Mouse (Mus musculus): ENCODE measurements around the gene Cd300e. TPM values are rescaled to one million over a fixed set of nuclear protein-coding genes. Genes with fewer than 3 reads are reported as not detected.

Cd300e gene
- polyA plus RNA-seq, 1 experiment from 2014 or later, result not detected

DNA sequence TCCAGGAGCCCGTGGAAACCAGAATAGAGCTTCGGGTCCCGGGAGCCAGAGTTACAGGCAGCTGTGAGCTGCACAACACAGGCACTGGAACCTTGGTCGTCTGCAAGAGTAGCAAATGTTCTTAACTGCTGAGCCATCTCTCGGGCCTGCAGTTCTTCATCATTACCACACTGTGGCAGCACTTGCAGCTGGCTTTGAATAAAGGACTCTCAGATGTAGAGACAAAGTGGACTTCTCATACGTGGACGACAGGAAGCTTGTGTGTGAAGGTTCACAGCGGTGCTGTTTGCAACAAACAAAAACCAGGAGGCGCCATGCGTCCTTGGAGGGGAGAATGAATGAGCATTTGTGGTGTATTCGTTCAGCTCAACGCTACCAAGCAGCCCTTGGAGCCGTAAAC lies 18.9 kb upstream of the Cd300e start:
- Histone ChIP-seq H3K4me3 (no peak overlapping the region), H3K4me1 (no peaks in the 10 kb centered on the region), H3K27me3 (peaks cover 35% of the 10 kb centered on the region), H3K36me3 (no peaks in the 10 kb centered on the region), H3K9ac (no peak overlapping the region), H3K27ac (no peak overlapping the region), H3K9me3 (no peaks in the 10 kb centered on the region), H3K4me2 (no peak overlapping the region)
- ATAC-seq (ENCODE audit: insufficient number of reproducible peaks, insufficient read depth, low FRiP score, low TSS enrichment, low read depth), result no peak
- WGBS, result 31% methylated on average over 13 of the region's 13 CpGs

DNA sequence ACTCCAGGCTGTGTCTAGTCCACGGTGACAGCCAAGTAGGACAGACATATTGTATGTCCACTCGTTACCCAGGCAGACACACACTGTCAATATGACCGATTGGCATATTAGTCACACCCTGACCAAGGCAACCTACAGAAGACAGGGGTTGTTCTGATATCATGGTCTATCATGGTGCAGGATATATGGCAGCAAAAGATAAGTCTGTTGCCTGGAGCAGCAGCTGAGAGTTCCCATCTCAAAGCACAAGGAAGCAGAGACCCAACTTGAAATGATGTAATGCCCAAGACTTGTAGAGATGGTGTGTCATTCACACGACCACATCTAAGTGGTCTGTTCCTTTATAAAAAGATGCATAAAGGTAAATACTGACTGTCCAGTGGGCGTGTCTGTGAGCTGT lies 16.7 kb upstream of the Cd300e start:
- H3K4me2 ChIP-seq, result no peak overlapping the region
- no peak overlapping the region for H3K4me3 ChIP-seq
- peaks cover 16% of the 10 kb centered on the region for H3K27me3 ChIP-seq
- no peak overlapping the region for H3K9ac ChIP-seq
- no peak overlapping the region for H3K27ac ChIP-seq
- H3K36me3 ChIP-seq, result no peaks in the 10 kb centered on the region
- WGBS, result 79% methylated on average over 5 of the region's 5 CpGs
- no peaks in the 10 kb centered on the region for H3K4me1 ChIP-seq
- ATAC-seq (ENCODE audit: insufficient number of reproducible peaks, insufficient read depth, low FRiP score, low TSS enrichment, low read depth), result no peak
- no peaks in the 10 kb centered on the region for H3K9me3 ChIP-seq

DNA sequence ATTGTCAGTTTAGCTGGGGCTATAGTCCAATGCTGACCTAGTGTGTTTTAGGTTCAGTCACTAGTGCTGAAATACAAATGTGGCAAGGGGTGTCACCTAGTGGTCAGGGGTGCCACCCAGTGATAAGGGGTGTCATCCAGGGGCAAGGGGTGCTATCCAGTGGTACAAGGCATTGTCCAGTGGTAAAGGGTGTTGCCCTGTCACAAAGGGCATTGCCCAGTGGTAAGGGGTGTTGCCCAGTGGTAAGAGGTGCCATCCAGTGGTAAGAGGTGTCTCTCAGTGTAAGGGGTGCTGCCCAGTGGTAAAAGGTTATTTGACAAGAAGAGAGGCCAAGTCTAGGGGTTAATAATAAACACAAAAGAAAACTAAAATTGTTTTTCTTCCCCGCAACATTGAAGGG lies 15.5 kb upstream of the Cd300e start:
- Histone ChIP-seq H3K27ac (no peak overlapping the region), H3K9me3 (no peaks in the 10 kb centered on the region), H3K27me3 (peaks cover 12% of the 10 kb centered on the region; the same call in 1 of the 2 replicates), H3K9ac (no peak overlapping the region), H3K4me2 (no peak overlapping the region), H3K36me3 (no peaks in the 10 kb centered on the region), H3K4me3 (no peak overlapping the region), H3K4me1 (no peaks in the 10 kb centered on the region)
- 89% methylated on average over 1 of the region's 1 CpGs for WGBS
- ATAC-seq (ENCODE audit: insufficient number of reproducible peaks, insufficient read depth, low FRiP score, low TSS enrichment, low read depth), result no peak

DNA sequence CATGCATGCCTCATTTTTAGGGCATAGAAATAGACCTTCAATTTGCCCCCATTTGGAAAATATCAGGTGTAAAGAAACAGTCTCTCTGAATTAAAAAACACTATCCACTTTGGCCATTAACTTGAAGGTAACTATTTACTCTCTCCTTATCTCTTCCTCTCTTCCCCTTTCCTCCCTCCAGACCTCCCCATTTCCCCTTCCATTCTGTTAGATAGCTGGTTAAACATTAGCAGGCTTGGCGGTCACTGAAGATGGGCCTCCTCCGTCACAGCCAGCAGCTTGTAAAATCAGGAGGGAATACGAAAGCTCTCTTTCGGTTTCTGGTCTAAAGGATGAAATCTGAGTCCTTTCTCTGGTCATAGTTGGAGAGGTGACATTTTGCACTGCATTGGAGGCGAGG lies 13.9 kb upstream of the Cd300e start:
- Histone ChIP-seq H3K36me3 (no peaks in the 10 kb centered on the region), H3K4me2 (no peak overlapping the region), H3K9ac (no peak overlapping the region), H3K27ac (no peak overlapping the region), H3K4me1 (peaks cover 12% of the 10 kb centered on the region), H3K9me3 (no peaks in the 10 kb centered on the region), H3K27me3 (peaks cover 13% of the 10 kb centered on the region; the same call in 1 of the 2 replicates), H3K4me3 (no peak overlapping the region)
- WGBS, result 77% methylated on average over 5 of the region's 5 CpGs
- ATAC-seq (ENCODE audit: insufficient number of reproducible peaks, insufficient read depth, low FRiP score, low TSS enrichment, low read depth), result no peak

DNA sequence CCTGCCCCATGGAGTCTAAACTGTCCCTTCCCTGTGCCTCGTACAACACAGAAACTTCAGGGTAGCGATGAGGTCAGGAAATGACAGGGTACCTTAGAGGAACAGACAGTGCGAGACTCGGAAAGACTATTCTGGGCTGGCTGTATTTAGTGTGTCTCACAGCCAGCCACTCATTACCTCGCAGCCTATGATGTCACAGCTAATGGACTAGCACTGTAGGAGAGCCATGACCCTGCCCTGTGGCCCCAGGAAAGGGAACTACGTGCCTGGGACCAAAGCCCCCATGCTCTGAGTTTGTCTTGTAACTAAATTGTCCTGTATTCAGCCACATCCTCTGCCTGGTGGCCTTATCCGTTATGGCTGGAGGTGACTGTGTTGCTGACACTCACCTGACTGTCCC lies 13.4 kb upstream of the Cd300e start:
- Histone ChIP-seq H3K36me3 (no peaks in the 10 kb centered on the region), H3K4me1 (peaks cover 12% of the 10 kb centered on the region), H3K27ac (no peak overlapping the region), H3K9me3 (no peaks in the 10 kb centered on the region), H3K4me2 (no peak overlapping the region), H3K4me3 (no peak overlapping the region), H3K9ac (no peak overlapping the region), H3K27me3 (peaks cover 18% of the 10 kb centered on the region; the same call in 1 of the 2 replicates)
- no peak for ATAC-seq (ENCODE audit: insufficient number of reproducible peaks, insufficient read depth, low FRiP score, low TSS enrichment, low read depth)
- 73% methylated on average over 7 of the region's 7 CpGs for WGBS

DNA sequence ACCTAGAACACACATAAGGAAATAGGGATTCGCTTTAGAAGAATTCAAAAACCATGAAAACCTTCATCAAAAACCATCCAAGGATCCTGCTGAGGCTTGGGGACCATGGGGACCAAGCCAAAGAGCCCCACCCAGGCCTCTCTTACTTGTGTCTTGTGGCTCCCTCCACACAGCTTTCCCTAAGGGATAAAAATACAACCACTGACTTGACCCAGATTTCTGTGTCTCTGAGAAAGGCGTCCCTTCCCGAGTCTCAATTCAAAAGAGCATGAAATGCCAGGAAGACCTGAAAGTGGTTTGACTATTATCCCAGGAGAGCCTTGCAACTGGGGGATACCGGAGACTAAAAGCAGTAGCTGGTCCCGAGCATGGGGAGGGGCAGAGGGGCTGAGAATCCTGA lies 11.0 kb upstream of the Cd300e start:
- H3K4me3 ChIP-seq, result no peak overlapping the region
- H3K9ac ChIP-seq, result no peak overlapping the region
- no peaks in the 10 kb centered on the region for H3K9me3 ChIP-seq
- H3K4me2 ChIP-seq, result no peak overlapping the region
- H3K4me1 ChIP-seq, result peaks cover 12% of the 10 kb centered on the region
- 62% methylated on average over 5 of the region's 5 CpGs for WGBS
- H3K27me3 ChIP-seq, result peaks cover 18% of the 10 kb centered on the region; the same call in 1 of the 2 replicates
- no peak overlapping the region for H3K27ac ChIP-seq
- H3K36me3 ChIP-seq, result no peaks in the 10 kb centered on the region
- no peak for ATAC-seq (ENCODE audit: insufficient number of reproducible peaks, insufficient read depth, low FRiP score, low TSS enrichment, low read depth)

DNA sequence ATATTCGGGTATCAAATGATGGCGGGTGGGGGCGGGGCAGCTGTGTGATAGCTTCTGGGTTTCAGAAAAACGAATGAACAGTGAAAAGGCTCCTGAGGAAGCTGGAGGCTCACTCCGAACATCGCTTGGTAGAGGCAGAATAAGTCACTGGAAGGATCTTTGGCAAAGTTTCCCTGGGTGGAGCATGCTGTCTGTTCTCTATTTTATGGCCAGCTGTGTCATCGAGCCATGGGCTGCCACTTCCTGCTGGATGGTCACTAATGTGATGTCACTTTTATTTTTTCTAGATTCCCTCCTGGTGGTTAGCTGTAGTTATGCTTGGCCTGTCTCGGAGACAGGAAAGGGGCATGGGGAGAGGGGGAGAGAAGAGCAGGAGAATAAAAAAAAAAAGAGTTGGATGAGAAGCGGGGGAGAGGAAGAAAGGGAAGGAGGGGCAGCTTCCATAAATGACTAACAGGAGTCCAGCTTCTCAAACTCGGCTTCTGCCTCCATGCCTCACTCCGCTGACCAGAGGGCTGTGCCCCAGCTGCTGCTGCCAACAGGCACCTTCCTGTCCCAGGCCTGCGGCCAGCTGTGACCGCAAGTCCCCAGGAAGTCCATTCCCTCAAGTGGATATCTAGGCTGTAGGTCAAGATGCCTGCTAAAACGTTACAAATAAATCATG lies 9.8 kb upstream of the Cd300e start:
- peak overlapping the region; percentile 40 for H3K4me2 ChIP-seq
- 17% methylated on average over 14 of the region's 14 CpGs for WGBS

DNA sequence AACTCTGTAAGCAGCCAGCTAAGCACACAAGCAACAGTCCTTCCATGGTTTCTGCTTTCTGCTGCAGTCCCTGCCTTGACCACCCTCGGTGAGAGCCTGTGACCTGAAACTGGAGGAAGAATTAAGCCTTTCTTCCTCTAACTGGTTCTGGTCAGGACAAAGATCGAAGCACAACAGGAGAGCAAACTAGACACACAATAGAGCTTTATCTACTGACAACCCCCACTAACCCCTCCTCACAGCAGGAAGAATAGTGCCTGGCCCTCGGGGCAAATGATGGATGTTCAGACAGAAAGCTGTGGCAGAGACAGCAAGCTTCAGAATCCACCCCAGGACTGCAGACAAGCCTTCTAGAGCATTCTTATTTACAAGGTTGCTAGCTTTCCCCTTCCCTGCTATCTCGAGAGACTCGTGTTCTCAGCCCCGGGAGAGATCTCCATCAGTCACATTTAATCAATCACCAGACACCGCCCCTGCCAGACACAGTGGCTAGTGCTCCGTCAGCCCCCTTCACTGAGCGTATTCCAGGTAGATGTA lies 9.1 kb upstream of the Cd300e start:
- no peaks in the 10 kb centered on the region for H3K36me3 ChIP-seq
- H3K27me3 ChIP-seq, result peaks cover 18% of the 10 kb centered on the region; the same call in 1 of the 2 replicates
- H3K9ac ChIP-seq, result 0 out of 2 replicates have a peak overlapping the region, but pooled peaks have one; percentile 27
- H3K4me2 ChIP-seq, result peak overlapping the region; percentile 40
- H3K4me1 ChIP-seq, result peaks cover 12% of the 10 kb centered on the region
- no peak for ATAC-seq (ENCODE audit: insufficient number of reproducible peaks, insufficient read depth, low FRiP score, low TSS enrichment, low read depth)
- H3K27ac ChIP-seq, result no peak overlapping the region
- 7% methylated on average over 9 of the region's 9 CpGs for WGBS
- H3K9me3 ChIP-seq, result no peaks in the 10 kb centered on the region
- no peak overlapping the region for H3K4me3 ChIP-seq

More for the DNA sequence above, 9.8 kb upstream of the Cd300e start:
- H3K4me3 ChIP-seq, result no peak overlapping the region
- no peaks in the 10 kb centered on the region for H3K36me3 ChIP-seq
- no peak for ATAC-seq (ENCODE audit: insufficient number of reproducible peaks, insufficient read depth, low FRiP score, low TSS enrichment, low read depth)
- H3K9me3 ChIP-seq, result no peaks in the 10 kb centered on the region
- H3K27me3 ChIP-seq, result peaks cover 18% of the 10 kb centered on the region; the same call in 1 of the 2 replicates
- H3K9ac ChIP-seq, result 0 out of 2 replicates have a peak overlapping the region, but pooled peaks have one; percentile 27
- H3K27ac ChIP-seq, result no peak overlapping the region
- peaks cover 12% of the 10 kb centered on the region for H3K4me1 ChIP-seq

DNA sequence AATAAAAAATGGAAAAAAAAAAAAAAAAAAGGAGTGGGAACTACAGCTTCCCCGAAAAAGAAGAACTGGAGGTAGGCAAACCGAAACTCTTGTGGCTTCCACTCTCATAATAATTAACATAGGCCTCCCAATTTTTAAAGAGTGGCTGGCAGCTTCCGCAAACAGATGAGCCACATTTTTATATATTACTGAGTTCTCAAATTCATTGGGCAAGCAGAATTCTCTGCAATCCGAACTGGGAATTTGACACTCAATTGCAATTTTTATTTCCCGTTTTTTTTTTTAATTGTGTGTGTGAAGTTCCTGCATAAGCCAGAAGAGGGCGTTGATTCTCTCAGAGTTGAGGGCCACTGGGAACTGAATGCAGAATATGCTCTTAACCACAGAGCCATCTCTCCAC lies 4.8 kb upstream of the Cd300e start:
- Histone ChIP-seq H3K36me3 (no peaks in the 10 kb centered on the region), H3K4me3 (no peak overlapping the region), H3K27ac (no peak overlapping the region), H3K9ac (no peak overlapping the region), H3K4me1 (peaks cover 8% of the 10 kb centered on the region), H3K9me3 (no peaks in the 10 kb centered on the region), H3K27me3 (peaks cover 13% of the 10 kb centered on the region; the same call in 1 of the 2 replicates), H3K4me2 (no peak overlapping the region)
- 64% methylated on average over 6 of the region's 6 CpGs for WGBS
- ATAC-seq (ENCODE audit: insufficient number of reproducible peaks, insufficient read depth, low FRiP score, low TSS enrichment, low read depth), result no peak

DNA sequence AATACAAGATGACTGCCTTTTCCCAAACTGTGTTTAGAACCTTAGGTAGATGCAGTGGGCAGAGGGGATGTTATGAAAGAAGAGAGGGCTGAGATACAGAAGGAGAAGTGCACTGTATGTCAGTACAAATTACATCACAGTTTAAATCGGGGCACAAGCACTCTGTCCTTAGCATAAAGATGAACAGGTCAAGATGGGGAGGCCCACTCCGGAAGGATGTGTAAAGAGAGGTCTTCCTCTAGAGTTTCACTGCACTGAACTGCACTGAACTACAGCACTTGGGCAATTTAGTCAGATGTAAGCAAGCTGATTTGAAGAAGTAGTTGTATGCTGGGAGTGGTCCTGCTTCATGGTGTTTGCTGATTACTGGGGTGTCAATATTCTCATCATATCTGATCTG lies 2.2 kb downstream of the Cd300e start:
- Histone ChIP-seq H3K36me3 (no peaks in the 10 kb centered on the region), H3K27ac (no peak overlapping the region), H3K4me2 (no peak overlapping the region), H3K9ac (no peak overlapping the region), H3K4me3 (no peak overlapping the region), H3K27me3 (no peaks in the 10 kb centered on the region), H3K9me3 (no peaks in the 10 kb centered on the region), H3K4me1 (no peaks in the 10 kb centered on the region)
- WGBS, result 68% methylated on average over 2 of the region's 2 CpGs
- no peak for ATAC-seq (ENCODE audit: insufficient number of reproducible peaks, insufficient read depth, low FRiP score, low TSS enrichment, low read depth)

DNA sequence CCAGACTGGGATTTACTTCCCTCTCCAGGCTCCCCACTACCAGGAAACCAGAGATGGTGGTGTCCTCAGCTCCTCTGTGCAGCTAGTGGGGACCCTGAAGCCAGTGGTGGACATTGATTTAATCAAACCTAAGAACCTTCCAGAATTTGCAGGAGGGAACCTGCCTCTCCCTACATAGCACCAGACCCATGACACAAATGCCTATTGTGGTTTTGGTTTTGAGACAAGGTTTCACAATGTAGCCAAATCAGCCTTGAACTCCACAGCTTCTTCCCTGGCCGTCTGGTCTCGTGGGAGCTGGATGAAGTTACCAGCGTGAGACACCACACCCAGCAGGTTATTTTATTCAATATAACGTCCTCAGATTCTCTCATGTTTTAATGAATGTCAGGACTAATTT lies 3.3 kb downstream of the Cd300e start:
- Histone ChIP-seq H3K9me3 (no peaks in the 10 kb centered on the region), H3K36me3 (no peaks in the 10 kb centered on the region), H3K27me3 (no peaks in the 10 kb centered on the region), H3K9ac (no peak overlapping the region), H3K27ac (no peak overlapping the region), H3K4me1 (no peaks in the 10 kb centered on the region), H3K4me3 (no peak overlapping the region), H3K4me2 (no peak overlapping the region)
- 65% methylated on average over 4 of the region's 4 CpGs for WGBS
- ATAC-seq (ENCODE audit: insufficient number of reproducible peaks, insufficient read depth, low FRiP score, low TSS enrichment, low read depth), result no peak

DNA sequence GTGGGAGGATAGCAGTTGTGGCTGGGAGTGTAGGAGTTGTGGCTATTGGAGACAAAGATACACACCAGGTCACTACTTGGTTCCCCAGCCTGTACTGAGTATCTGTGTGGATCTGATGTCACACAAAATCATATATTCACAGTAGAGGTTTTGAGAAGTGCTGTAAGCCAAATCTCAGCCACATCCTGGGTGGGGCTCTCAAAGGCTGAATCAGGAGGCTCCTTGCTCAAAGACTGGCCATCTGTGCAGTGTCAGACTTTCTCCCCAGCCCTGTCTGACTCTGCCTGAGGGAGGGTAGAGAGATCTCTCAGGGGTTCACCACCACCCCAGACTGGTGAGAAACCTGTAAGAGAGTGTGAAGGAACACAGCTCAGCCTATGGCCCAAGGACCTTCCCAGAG lies 7.4 kb downstream of the Cd300e start:
- Histone ChIP-seq H3K9ac (no peak overlapping the region), H3K36me3 (no peaks in the 10 kb centered on the region), H3K4me3 (no peak overlapping the region), H3K27ac (no peak overlapping the region), H3K9me3 (no peaks in the 10 kb centered on the region), H3K4me2 (no peak overlapping the region), H3K4me1 (no peaks in the 10 kb centered on the region), H3K27me3 (no peaks in the 10 kb centered on the region)
- ATAC-seq (ENCODE audit: insufficient number of reproducible peaks, insufficient read depth, low FRiP score, low TSS enrichment, low read depth), result no peak
